Mouse (Mus musculus) retina, embryonic 14.5 days (tissue): ENCODE measurements around the gene Zfp846.
"Not testable (repeated sequence)": the region's sequence is repeated elsewhere in the genome, so short reads cannot be mapped to it uniquely, and the experiment has no call there.

ENCODE experiments used
- DNase-seq: peaks from one replicate; pipeline ENCODE4 v3.0.0-alpha.2; 2015; ENCODE audit warnings: low spot score

The Zfp846 gene

DNA sequence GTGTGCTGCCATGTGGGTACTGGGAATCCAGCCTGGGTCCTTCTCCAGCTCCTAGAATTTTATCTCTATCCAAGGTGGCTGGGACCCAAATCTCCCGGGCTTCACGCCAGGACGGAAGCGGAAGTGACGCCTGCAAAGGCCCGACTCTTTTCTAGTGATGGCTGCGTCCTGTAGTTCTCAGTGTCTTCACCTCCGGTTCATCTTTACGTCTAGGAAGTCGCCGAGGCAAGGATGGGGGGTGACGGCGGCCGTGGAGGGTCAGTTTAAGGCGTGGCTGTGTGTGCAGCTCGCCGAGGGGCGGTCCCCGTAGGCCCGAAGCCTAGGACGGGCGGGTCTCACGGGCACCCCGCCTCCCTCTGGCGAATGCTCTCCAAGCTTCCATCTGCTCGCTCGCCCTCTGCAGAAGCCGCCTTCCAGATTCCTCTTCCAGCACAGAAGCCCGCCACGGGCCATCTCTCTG lies at the start of gene Zfp846:
Gene Zfp846 (plus strand): TSS at position 117 of the 460 bp plus-strand sequence.
- DNase-seq: peak; percentile 96

- no peak for DNase-seq
Observed at GRCm38 (mm10) chr9:20534326-20534926, 46.7 kb upstream of the Zfp846 start.

DNA sequence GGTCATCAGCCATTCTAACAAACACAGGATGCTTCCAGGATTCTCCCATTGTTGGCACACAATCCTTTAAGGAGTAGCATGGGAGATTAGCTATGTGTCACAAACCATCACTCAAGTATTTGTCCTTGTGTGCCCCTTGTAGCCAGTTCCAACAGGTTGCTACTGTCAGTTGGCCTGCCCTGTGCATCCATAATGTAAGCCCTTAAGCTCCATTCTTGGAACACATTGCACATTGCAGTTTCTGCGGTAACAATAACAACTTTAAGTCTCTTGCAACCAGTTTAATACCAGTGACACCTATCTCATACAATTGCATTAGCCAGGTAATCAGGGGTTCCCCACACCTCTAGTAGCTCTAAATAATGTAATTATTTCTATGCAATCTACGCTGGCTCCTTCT lies 44.5 kb upstream of the Zfp846 start:
- no peak for DNase-seq

DNA sequence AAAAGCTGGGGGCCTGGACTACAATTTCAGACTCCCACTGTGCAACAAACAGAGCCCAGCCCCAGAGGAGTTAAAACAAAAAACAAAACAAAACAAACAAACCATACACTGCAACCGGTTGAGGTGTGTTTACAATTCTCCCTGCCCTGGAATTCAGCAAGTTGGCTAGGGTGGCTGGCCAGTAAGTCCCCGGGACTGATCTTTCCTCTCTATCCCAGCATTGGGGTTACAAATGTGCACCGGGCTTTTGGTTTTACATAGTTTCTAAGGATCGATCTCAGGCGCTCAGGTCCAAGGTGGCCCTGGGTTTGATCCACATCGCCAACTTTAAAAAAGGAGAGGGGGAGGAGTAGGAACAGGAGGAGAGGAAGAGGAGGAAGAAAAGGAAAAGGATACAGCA lies 37.6 kb upstream of the Zfp846 start:
- no peak for DNase-seq

DNA sequence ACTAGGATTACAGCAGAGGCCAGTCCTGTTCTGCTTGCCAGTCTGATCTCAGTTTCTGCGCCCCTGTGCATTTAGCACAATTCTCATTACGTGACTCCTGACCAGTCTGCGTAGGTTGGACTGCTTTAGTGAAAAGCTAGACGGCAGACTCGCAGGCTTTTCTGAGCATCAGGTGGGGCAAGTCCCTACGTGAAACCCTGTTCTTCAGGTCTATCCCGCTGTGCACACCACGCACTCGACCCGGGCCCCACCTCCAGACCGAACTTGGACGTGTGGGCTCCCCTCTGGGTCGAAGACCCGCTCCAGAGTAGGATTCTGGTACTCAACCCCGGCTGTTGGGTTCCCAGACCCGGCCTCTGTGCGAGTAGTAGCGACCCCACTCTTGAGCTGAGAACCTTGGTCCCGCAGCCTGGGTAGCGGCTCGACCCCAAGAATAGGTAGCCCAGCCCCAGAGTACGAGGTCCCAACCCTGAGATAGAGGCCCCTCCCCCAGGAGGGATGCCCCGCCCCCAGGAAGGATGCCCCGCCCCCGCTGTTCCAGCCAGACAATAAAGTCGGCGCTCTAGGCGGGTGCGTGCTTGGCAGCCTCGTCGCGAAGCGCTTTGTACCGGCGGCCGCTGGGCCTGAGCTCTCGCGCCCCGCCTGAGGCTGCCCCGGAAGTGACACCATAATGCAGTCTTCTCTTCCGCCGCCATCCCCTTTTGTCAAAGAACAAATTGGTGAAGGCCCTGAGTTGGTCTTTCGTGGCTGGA lies 36.8 kb upstream of the Zfp846 start:
- DNase-seq: peak; percentile 87

DNA sequence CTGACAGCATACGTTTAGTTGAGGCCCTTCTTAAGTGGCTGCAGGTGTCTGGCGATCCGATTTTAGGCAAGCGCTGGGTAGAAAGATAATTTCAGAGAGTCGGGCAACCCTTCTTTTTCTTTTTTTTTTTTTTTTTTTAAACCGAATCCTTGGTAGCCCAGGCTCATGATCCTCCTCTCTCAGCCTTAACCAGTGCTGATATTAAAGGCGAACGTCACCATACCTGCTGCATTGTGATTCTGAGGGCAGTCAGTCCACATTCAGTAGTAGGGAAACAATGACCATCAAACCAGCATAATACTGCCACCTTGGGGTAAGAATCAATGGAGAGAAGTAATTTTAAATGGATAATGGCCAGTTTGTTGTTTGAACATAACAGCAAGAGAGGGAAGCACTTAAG lies 35.9 kb upstream of the Zfp846 start:
- DNase-seq: peak; percentile 60

GRCm38 (mm10) chr9:20551781-20552275 lies 29.3 kb upstream of the Zfp846 start:
- no peak for DNase-seq

DNA sequence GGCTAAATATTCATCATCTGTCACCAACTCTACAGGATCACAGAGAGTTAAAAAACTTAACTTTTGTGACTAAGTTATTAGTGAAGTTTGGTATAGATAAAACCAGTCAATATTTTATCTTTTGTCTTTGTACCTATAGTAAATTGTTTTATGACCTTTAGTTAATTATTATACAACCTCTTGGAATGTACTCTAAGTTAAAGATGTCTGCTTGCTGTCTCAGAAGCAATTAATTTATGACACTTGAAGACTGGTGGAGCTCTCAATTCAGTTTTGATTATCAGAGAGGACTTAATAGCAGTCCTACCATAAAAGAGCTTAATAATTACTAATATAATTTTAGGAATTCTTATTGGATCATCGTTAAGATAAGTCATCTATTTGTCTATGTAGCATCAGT lies 28.4 kb upstream of the Zfp846 start:
- DNase-seq: no peak

DNA sequence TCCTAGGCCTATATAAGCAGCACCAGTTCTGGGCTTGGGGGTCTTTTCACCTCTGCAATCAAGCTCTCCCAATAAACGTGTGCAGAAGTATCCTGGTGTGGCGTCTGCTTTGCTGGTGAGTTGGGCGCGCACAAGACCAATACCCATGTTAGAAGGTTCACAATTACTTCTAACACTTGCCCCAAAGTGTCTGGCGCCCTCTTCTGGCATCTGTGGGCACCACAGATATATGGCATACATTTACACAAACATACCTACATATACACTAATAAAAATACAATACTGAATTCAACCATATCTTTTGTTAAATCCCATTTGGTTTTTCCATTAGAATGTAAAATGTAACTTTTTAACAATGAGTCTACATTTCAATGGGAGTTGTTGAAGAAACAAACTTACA lies 18.9 kb upstream of the Zfp846 start:
- no peak for DNase-seq

GRCm38 (mm10) chr9:20565326-20566030 lies 15.6 kb upstream of the Zfp846 start:
- DNase-seq: not testable (repeated sequence)

DNA sequence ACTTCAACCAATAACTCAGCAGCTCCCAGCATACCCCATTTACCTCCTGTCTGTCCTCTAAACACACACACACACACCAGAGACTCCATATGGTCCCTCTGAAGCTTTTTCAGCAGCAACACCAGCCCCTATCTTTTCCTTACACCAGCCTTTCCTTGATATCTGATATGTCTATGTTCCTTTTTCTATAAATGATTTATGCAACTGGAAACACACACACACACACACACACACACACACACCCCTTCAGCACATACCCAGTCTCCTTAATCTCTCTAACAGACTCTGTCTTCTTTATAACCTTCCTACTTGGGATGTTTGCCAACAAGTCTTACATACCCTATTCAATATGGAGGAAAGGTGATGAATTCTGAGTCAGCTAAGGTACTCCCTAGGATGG lies 10.0 kb upstream of the Zfp846 start:
- no peak for DNase-seq

DNA sequence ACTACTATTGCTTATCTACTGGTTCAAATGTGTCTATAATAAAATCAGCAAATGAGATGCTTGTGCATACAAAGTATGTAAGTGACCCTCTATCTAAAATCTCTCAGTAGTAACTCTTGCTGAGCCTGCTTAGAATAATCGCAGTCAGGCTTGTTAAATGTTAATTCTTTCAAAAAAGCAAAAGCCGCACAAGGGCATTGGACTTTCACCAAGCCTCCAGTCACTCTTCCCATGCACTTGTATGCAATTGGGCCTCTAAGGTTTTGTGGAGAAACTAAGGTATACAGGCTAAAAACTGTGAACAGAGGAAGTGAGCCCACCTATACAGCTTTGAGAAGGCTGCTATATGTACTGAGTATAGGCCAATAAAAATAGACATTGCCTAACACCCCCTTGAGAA lies 4.5 kb upstream of the Zfp846 start:
- no peak for DNase-seq

DNA sequence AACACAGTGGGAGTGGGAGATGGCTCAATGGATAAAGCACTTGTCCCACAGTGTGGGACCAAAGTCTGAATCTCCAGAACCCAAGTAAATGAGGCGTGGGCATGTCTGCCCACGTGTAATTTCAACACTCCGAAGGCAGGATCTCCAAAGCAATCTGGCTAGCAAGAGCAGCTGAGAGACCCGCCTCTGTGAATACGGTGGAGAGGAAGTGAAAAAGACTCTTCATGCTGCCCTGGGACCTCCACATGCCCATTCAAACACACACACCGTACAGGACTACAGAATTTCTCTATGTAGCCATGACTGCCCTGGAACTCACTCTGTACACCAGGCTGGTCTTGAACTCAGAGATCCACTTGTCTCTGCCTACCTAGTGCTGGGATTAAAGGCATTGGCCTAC lies 20.2 kb downstream of the Zfp846 start:
- DNase-seq: no peak

- no peak for DNase-seq
Observed at GRCm38 (mm10) chr9:20606269-20606668, 25.2 kb downstream of the Zfp846 start.

GRCm38 (mm10) chr9:20607100-20607974 lies 26.2 kb downstream of the Zfp846 start:
- peak; percentile 96 for DNase-seq

- DNase-seq: no peak
Observed at GRCm38 (mm10) chr9:20609831-20610464, 28.9 kb downstream of the Zfp846 start.

- no peak for DNase-seq
Observed at GRCm38 (mm10) chr9:20611976-20612375, 30.9 kb downstream of the Zfp846 start.

DNA sequence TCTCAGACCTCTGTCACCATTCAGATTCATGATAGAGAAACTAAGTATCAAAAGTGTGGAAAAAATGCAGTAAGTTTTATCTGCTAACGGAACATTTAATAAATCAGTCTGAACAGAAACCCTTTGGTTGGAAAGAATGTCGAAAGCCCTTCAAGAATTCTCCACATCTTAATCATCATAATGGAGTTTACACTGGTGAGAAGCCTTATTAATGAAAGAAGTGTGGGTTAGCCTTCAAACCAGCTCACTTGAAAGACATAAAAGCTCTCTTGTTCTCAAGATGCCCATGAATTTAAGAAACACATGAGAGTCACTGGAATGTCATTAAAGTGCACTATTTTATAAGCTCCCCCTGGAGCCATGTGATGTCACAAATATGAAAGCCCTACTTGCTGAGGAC lies 35.6 kb downstream of the Zfp846 start:
- no peak for DNase-seq

DNA sequence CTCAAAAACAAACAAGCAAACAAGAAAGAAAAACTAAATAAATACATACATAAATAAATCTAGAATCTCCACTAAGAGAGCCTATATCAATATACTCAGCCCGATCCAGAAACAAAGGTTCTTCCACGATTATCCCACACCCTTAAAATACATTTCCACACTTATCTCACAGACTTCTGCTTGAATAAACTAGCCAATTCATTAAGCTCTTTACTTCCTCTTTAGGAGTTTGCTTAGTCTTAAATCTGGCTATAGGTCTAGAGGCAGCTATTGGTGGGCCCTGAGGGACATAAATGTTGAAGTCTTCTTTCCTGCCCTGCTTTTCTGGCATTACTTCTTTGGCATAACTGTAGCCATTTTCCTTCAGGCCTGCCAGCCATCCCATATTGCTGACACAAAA lies 50.2 kb downstream of the Zfp846 start:
- DNase-seq: no peak

DNA sequence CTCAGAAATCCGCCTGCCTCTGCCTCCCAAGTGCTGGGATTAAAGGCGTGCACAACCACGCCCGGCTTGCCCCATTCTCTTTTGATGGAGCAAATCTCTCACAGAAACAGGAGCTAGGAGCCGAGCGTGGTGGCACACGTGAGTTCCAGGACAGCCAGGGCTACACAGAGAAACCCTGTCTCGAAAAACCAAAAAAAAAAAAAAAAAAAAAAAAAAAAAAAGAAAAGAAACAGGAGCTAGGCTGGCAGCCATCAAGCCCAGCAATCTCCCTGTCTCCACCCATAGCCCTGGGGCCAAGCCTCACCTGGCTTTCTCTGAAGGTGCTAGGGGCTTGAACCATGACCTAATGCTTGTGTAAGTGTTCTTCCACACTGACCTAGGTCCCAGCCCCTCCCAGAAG lies 54.6 kb downstream of the Zfp846 start:
- not testable (repeated sequence) for DNase-seq

GRCm38 (mm10) chr9:20636256-20636655 lies 55.2 kb downstream of the Zfp846 start:
- DNase-seq: no peak
